Mouse (Mus musculus): Measurements from ENCODE around the gene Endog. TPM values are rescaled to one million over a fixed set of nuclear protein-coding genes. Genes with fewer than 3 reads are reported as not detected.

The Endog gene
- polyA plus RNA-seq, 1 experiment = 147 TPM

GRCm38 (mm10) chr2:30200388-30200925 lies 29.2 kb downstream of the Endog start:
- 39% methylated on average over 5 of the region's 5 CpGs for WGBS
- TF ChIP-seq CTCF (IDR thresholded peaks at IDR 0.05; ENCODE audit: extremely low read depth, insufficient read length, insufficient replicate concordance, low read depth, low read length) (no peak), POLR2A (IDR thresholded peaks at IDR 0.05; ENCODE audit: low read depth, low read length) (no peak)
- peak overlapping the region; percentile 98 for H3K27ac ChIP-seq (ENCODE audit: insufficient read depth, low read depth, low read length)

GRCm38 (mm10) chr2:30203439-30203838 lies 32.1 kb downstream of the Endog start:
- Histone ChIP-seq H3K36me3 (ENCODE audit: control insufficient read depth, insufficient read depth, low read length) (no peaks in the 10 kb centered on the region), H3K27me3 (ENCODE audit: control insufficient read depth, insufficient read depth, low read length) (no peaks in the 10 kb centered on the region), H3K4me3 (ENCODE audit: low read depth, low read length) (no peak overlapping the region), H3K4me1 (ENCODE audit: control insufficient read depth, insufficient read depth, insufficient read length, low read length) (peaks cover 24% of the 10 kb centered on the region), H3K27ac (ENCODE audit: insufficient read depth, low read depth, low read length) (no peak overlapping the region; the same call in 1 of the 2 replicates)
- 82% methylated on average over 7 of the region's 7 CpGs for WGBS
- TF ChIP-seq POLR2A (IDR thresholded peaks at IDR 0.05; ENCODE audit: low read depth, low read length) = no peak
- TF ChIP-seq CTCF (IDR thresholded peaks at IDR 0.05; ENCODE audit: extremely low read depth, insufficient read length, insufficient replicate concordance, low read depth, low read length) = peak; percentile 62; the same call in 1 of the 2 replicates

More at GRCm38 (mm10) chr2:30200388-30200925, 29.2 kb downstream of the Endog start:
- Histone ChIP-seq H3K4me1 (ENCODE audit: control insufficient read depth, insufficient read depth, insufficient read length, low read length) (peaks cover 31% of the 10 kb centered on the region), H3K36me3 (ENCODE audit: control insufficient read depth, insufficient read depth, low read length) (no peaks in the 10 kb centered on the region), H3K27me3 (ENCODE audit: control insufficient read depth, insufficient read depth, low read length) (no peaks in the 10 kb centered on the region), H3K4me3 (ENCODE audit: low read depth, low read length) (no peak overlapping the region)

- peak overlapping the region; percentile 74 for H3K27ac ChIP-seq (ENCODE audit: insufficient read depth, low read depth, low read length)
- no peak for TF ChIP-seq POLR2A (IDR thresholded peaks at IDR 0.05; ENCODE audit: low read depth, low read length)
- TF ChIP-seq CTCF (IDR thresholded peaks at IDR 0.05; ENCODE audit: extremely low read depth, insufficient read length, insufficient replicate concordance, low read depth, low read length) = no peak
- H3K27me3 ChIP-seq (ENCODE audit: control insufficient read depth, insufficient read depth, low read length) = no peaks in the 10 kb centered on the region
- H3K4me3 ChIP-seq (ENCODE audit: low read depth, low read length) = peak overlapping the region; percentile 84
- H3K36me3 ChIP-seq (ENCODE audit: control insufficient read depth, insufficient read depth, low read length) = no peaks in the 10 kb centered on the region
- H3K4me1 ChIP-seq (ENCODE audit: control insufficient read depth, insufficient read depth, insufficient read length, low read length) = peaks cover 17% of the 10 kb centered on the region; the same call in 1 of the 2 replicates
- WGBS = 1% methylated on average over 13 of the region's 13 CpGs
Measured at GRCm38 (mm10) chr2:30205255-30205628, 33.9 kb downstream of the Endog start.

GRCm38 (mm10) chr2:30205629-30206357 lies 34.5 kb downstream of the Endog start, which contains the start of gene Kyat1:
Gene Kyat1, minus strand, starts transcription at chr2:30205847.
- Histone ChIP-seq H3K4me3 (ENCODE audit: low read depth, low read length) (peak within 1 kb of the TSS; percentile 84), H3K36me3 (ENCODE audit: control insufficient read depth, insufficient read depth, low read length) (no peaks in the 10 kb centered on the region), H3K27me3 (ENCODE audit: control insufficient read depth, insufficient read depth, low read length) (no peaks in the 10 kb centered on the region), H3K4me1 (ENCODE audit: control insufficient read depth, insufficient read depth, insufficient read length, low read length) (peaks cover 14% of the 10 kb centered on the region; the same call in 1 of the 2 replicates), H3K27ac (ENCODE audit: insufficient read depth, low read depth, low read length) (peak within 1 kb of the TSS; percentile 74)
- TF ChIP-seq CTCF (IDR thresholded peaks at IDR 0.05; ENCODE audit: extremely low read depth, insufficient read length, insufficient replicate concordance, low read depth, low read length) (no peak), POLR2A (IDR thresholded peaks at IDR 0.05; ENCODE audit: low read depth, low read length) (peak; percentile 86)
- under 1% methylated on average over 44 of the region's 44 CpGs for WGBS

- H3K27ac ChIP-seq (ENCODE audit: insufficient read depth, low read depth, low read length) = no peak overlapping the region
- no peaks in the 10 kb centered on the region for H3K36me3 ChIP-seq (ENCODE audit: control insufficient read depth, insufficient read depth, low read length)
- H3K4me1 ChIP-seq (ENCODE audit: control insufficient read depth, insufficient read depth, insufficient read length, low read length) = peaks cover 10% of the 10 kb centered on the region; the same call in 1 of the 2 replicates
- TF ChIP-seq CTCF (IDR thresholded peaks at IDR 0.05; ENCODE audit: extremely low read depth, insufficient read length, insufficient replicate concordance, low read depth, low read length) (no peak), POLR2A (IDR thresholded peaks at IDR 0.05; ENCODE audit: low read depth, low read length) (no peak)
- no peaks in the 10 kb centered on the region for H3K27me3 ChIP-seq (ENCODE audit: control insufficient read depth, insufficient read depth, low read length)
- WGBS = 84% methylated on average over 4 of the region's 4 CpGs
- H3K4me3 ChIP-seq (ENCODE audit: low read depth, low read length) = no peak overlapping the region
Measured at GRCm38 (mm10) chr2:30207401-30207800, 36.1 kb downstream of the Endog start.

- TF ChIP-seq POLR2A (IDR thresholded peaks at IDR 0.05; ENCODE audit: low read depth, low read length) (no peak), CTCF (IDR thresholded peaks at IDR 0.05; ENCODE audit: extremely low read depth, insufficient read length, insufficient replicate concordance, low read depth, low read length) (no peak)
- no peaks in the 10 kb centered on the region for H3K27me3 ChIP-seq (ENCODE audit: control insufficient read depth, insufficient read depth, low read length)
- 87% methylated on average over 5 of the region's 5 CpGs for WGBS
- no peak overlapping the region for H3K4me3 ChIP-seq (ENCODE audit: low read depth, low read length)
- H3K36me3 ChIP-seq (ENCODE audit: control insufficient read depth, insufficient read depth, low read length) = no peaks in the 10 kb centered on the region
- H3K4me1 ChIP-seq (ENCODE audit: control insufficient read depth, insufficient read depth, insufficient read length, low read length) = peaks cover 7% of the 10 kb centered on the region; the same call in 1 of the 2 replicates
- no peak overlapping the region for H3K27ac ChIP-seq (ENCODE audit: insufficient read depth, low read depth, low read length)
Measured at GRCm38 (mm10) chr2:30207886-30208285, 36.6 kb downstream of the Endog start.

Measured in small intestine, adult 2 months (tissue).